Mouse (Mus musculus) spleen, postnatal 10 days (tissue): ENCODE measurements around the gene H2al1n.
"Not testable (repeated sequence)": the region's sequence is repeated elsewhere in the genome, so short reads cannot be mapped to it uniquely, and the experiment has no call there.

Source experiments
- DNase-seq, 2 experiments: peaks; one replicate each; pipeline ENCODE4 v3.0.0; 2021 to 2022; ENCODE audit warnings: low spot score in 2 of 2

The H2al1n gene

GRCm38 (mm10) chrX:14210848-14211247 is at the start of gene H2al1n:
H2al1n (plus strand) TSS chrX:14211148.
- DNase-seq = not testable (repeated sequence)

- no peak for DNase-seq
These were observed 11.7 kb upstream of the H2al1n start for GRCm38 (mm10) chrX:14199284-14199683.

GRCm38 (mm10) chrX:14206112-14206875 is 4.7 kb upstream of the H2al1n start:
- DNase-seq = no peak

GRCm38 (mm10) chrX:14229218-14229617 is 18.3 kb downstream of the H2al1n start:
- DNase-seq = no peak

GRCm38 (mm10) chrX:14259597-14260239 is 48.8 kb downstream of the H2al1n start:
- DNase-seq = no peak
